11 mouse cellular contexts compared by ENCODE assay signal in genomic region chr15:62139192-62139591, GRCm38 (mm10).
DNase-seq lines count a peak whose midpoint lies in the region; ATAC-seq and TF ChIP-seq lines count a peak whose summit lies in the region.
"Had no signal": no experiment of that assay in that cellular context is flagged by ENCODE, and none has a peak within 500 bp of the region (broad histone marks: within the 10 kb centered on the region; RNA-seq: fewer than 3 reads in every experiment).

No protein-coding gene starts in this region.

- TF ChIP-seq CTCF in CH12.LX (conservative IDR thresholded peaks at IDR 0.05 in 1 of 2, IDR thresholded peaks at IDR 0.05 in 1 of 2; ENCODE audit: low read depth in 2 of 2, low read length in 2 of 2), result no peak

- ATAC-seq in heart, embryonic 12.5 days (ENCODE audit: insufficient number of reproducible peaks, low FRiP score), result peak; percentile 45; the same call in 1 of the 2 replicates
- no peak for ATAC-seq in limb, embryonic 12.5 days (ENCODE audit: insufficient number of reproducible peaks, insufficient read depth, low FRiP score, low TSS enrichment, low read depth)

- DNase-seq in 3T3-L1 (ENCODE audit: low read depth, low spot score) (peak; percentile 48), CH12.LX (ENCODE audit: extremely low read depth) (no peak)
- DNase-seq in cerebellum, adult 11 months, result no peak
- no peak for DNase-seq in left cerebral cortex, adult 11 months (ENCODE audit: low spot score)
- no peak for DNase-seq in layer of hippocampus, adult 8-10 months (ENCODE audit: low spot score in 2 of 2)
- DNase-seq in retina, embryonic 14.5 days (ENCODE audit: low spot score), result no peak
- DNase-seq: cerebellum, adult 11-12 months had no signal

- H3K4me2 ChIP-seq in CH12.LX (ENCODE audit: insufficient read depth, low read depth, poor library complexity, severe bottlenecking), result no peak overlapping the region
- no peak overlapping the region for H3K4me2 ChIP-seq in heart, embryonic 12.5 days
- H3K4me2 ChIP-seq in limb, embryonic 12.5 days, result no peak overlapping the region
- H3K4me2 ChIP-seq: embryonic facial prominence, embryonic 13.5 days had no signal

- peaks cover 53 to 96% of the 10 kb centered on the region in 2 experiments for H3K36me3 ChIP-seq in CH12.LX (replicated peaks in 1 of 2; ENCODE audit: control insufficient read depth in 1 of 2, insufficient read depth in 1 of 2, low read length in 1 of 2)
- no peaks in the 10 kb centered on the region for H3K36me3 ChIP-seq in heart, embryonic 12.5 days
- H3K36me3 ChIP-seq in limb, embryonic 12.5 days, result no peaks in the 10 kb centered on the region
- H3K36me3 ChIP-seq: embryonic facial prominence, embryonic 13.5 days; midbrain, embryonic 10.5 days had no signal

- H3K9ac ChIP-seq in CH12.LX (ENCODE audit: insufficient read depth, low read depth), result no peak overlapping the region
- H3K9ac ChIP-seq in heart, embryonic 12.5 days, result no peak overlapping the region
- H3K9ac ChIP-seq in limb, embryonic 12.5 days (replicated peaks), result 0 out of 2 replicates have a peak overlapping the region, but pooled peaks have one; percentile 18
- H3K9ac ChIP-seq: embryonic facial prominence, embryonic 13.5 days had no signal

- in situ Hi-C loops in CH12.LX (cut with MboI; ENCODE audit: low pct_ligation_motif_present, low pct_unique_long_range_greater_than_20kb, low sequenced_read_pairs), result no loop called here

- WGBS in heart, embryonic 12.5 days, result 50% methylated on average over 5 of the region's 5 CpGs
- 28% methylated on average over 5 of the region's 5 CpGs for WGBS in limb, embryonic 12.5 days

- peaks cover 97% of the 10 kb centered on the region for H3K79me2 ChIP-seq in CH12.LX (replicated peaks; ENCODE audit: control insufficient read depth, extremely low read depth, insufficient read depth, poor library complexity, severe bottlenecking)

- peaks cover 61 to 97% of the 10 kb centered on the region in 2 experiments for H3K4me1 ChIP-seq in CH12.LX (ENCODE audit: control insufficient read depth in 1 of 2, insufficient read depth in 2 of 2)
- peaks cover 21% of the 10 kb centered on the region; the same call in 1 of the 2 replicates for H3K4me1 ChIP-seq in heart, embryonic 12.5 days (replicated peaks)
- peaks cover 18% of the 10 kb centered on the region for H3K4me1 ChIP-seq in limb, embryonic 12.5 days (replicated peaks)

- peak overlapping the region; percentile 25 for H3K27ac ChIP-seq in CH12.LX (ENCODE audit: insufficient read depth, low read depth)
- H3K27ac ChIP-seq in heart, embryonic 12.5 days (ENCODE audit: poor library complexity, severe bottlenecking), result peak overlapping the region; percentile 39; the same call in 1 of the 2 replicates
- no peak overlapping the region for H3K27ac ChIP-seq in limb, embryonic 12.5 days
- H3K27ac ChIP-seq: embryonic facial prominence, embryonic 13.5 days had no signal

- no peak overlapping the region for H3K4me3 ChIP-seq in CH12.LX (replicated peaks in 1 of 3; ENCODE audit: low read depth in 2 of 3, low read length in 2 of 3, poor library complexity in 1 of 3)
- no peak overlapping the region for H3K4me3 ChIP-seq in heart, embryonic 12.5 days
- H3K4me3 ChIP-seq in limb, embryonic 12.5 days (replicated peaks), result no peak overlapping the region
- H3K4me3 ChIP-seq: embryonic facial prominence, embryonic 13.5 days; midbrain, embryonic 10.5 days had no signal

- no peak for TF ChIP-seq RAD21 in CH12.LX (IDR thresholded peaks at IDR 0.05; ENCODE audit: low read depth, low read length)

- H3K27me3 ChIP-seq in CH12.LX (replicated peaks), result no peaks in the 10 kb centered on the region
- no peaks in the 10 kb centered on the region for H3K27me3 ChIP-seq in heart, embryonic 12.5 days (replicated peaks)
- H3K27me3 ChIP-seq in limb, embryonic 12.5 days, result no peaks in the 10 kb centered on the region
- H3K27me3 ChIP-seq: embryonic facial prominence, embryonic 13.5 days had no signal

- dilution Hi-C loops in CH12.LX (cut with MboI; ENCODE audit: extremely low pct_ligation_motif_present, extremely low pct_unique_long_range_greater_than_20kb, low sequenced_read_pairs), result no loop called here

- no peaks in the 10 kb centered on the region for H3K9me3 ChIP-seq in CH12.LX (replicated peaks; ENCODE audit: low read length)
- no peaks in the 10 kb centered on the region for H3K9me3 ChIP-seq in heart, embryonic 12.5 days (replicated peaks)
- H3K9me3 ChIP-seq in limb, embryonic 12.5 days, result no peaks in the 10 kb centered on the region
- H3K9me3 ChIP-seq: embryonic facial prominence, embryonic 13.5 days; midbrain, embryonic 10.5 days had no signal

- no peak for TF ChIP-seq POLR2A in CH12.LX (IDR thresholded peaks at IDR 0.05; ENCODE audit: low read depth, low read length)

- TF ChIP-seq EP300 in CH12.LX (IDR thresholded peaks at IDR 0.05; ENCODE audit: low read length), result 0 out of 2 replicates have a peak, but pooled peaks have one; percentile 29

TF ChIP-seq in CH12.LX, 34 proteins besides CTCF, POLR2A, EP300 and RAD21:
- 0 out of 2 replicates have a peak, but pooled peaks have one; percentile 18 for TF ChIP-seq MAX (IDR thresholded peaks at IDR 0.05; ENCODE audit: low read length)
- peak; percentile 28 for TF ChIP-seq ETS1 (conservative IDR thresholded peaks at IDR 0.05; ENCODE audit: low read depth, low read length)
- TF ChIP-seq CHD2 (IDR thresholded peaks at IDR 0.05; ENCODE audit: low read length), result 0 out of 2 replicates have a peak, but pooled peaks have one; percentile 20
- TF ChIP-seq TCF12 (IDR thresholded peaks at IDR 0.05; ENCODE audit: low read depth, low read length), result no peak
TF ChIP-seq in CH12.LX: peak in this region for 3.
